Mouse (Mus musculus): ENCODE results near the gene Gm49711.

Gm49711 gene

GRCm38 (mm10) chr16:92057852-92058643 lies at the start of gene Gm49711, which contains the start of the genes Mrps6 and Slc5a3:
TSS of gene Gm49711 (plus strand) at chr16:92058316.
TSS of gene Mrps6 (plus strand) at chr16:92058270.
TSS of gene Slc5a3 (plus strand) at chr16:92058322.
- peak; percentile 88 for DNase-seq (ENCODE audit: low spot score)

GRCm38 (mm10) chr16:92009586-92009985 lies 48.5 kb upstream of the Gm49711 start:
- no peak for DNase-seq (ENCODE audit: low spot score)

GRCm38 (mm10) chr16:92016792-92017191 lies 41.3 kb upstream of the Gm49711 start:
- no peak for DNase-seq (ENCODE audit: low spot score)

- DNase-seq (ENCODE audit: low spot score): peak; percentile 57
Measured at GRCm38 (mm10) chr16:92019141-92020118, 38.7 kb upstream of the Gm49711 start.

GRCm38 (mm10) chr16:92021656-92022400 lies 36.3 kb upstream of the Gm49711 start:
- no peak for DNase-seq (ENCODE audit: low spot score)

GRCm38 (mm10) chr16:92022494-92023283 lies 35.4 kb upstream of the Gm49711 start:
- no peak for DNase-seq (ENCODE audit: low spot score)

GRCm38 (mm10) chr16:92033286-92033685 lies 24.8 kb upstream of the Gm49711 start:
- DNase-seq (ENCODE audit: low spot score): no peak

- DNase-seq (ENCODE audit: low spot score): no peak
Measured at GRCm38 (mm10) chr16:92034676-92035075, 23.4 kb upstream of the Gm49711 start.

GRCm38 (mm10) chr16:92036701-92037100 lies 21.4 kb upstream of the Gm49711 start:
- no peak for DNase-seq (ENCODE audit: low spot score)

GRCm38 (mm10) chr16:92037891-92038607 lies 20.1 kb upstream of the Gm49711 start:
- DNase-seq (ENCODE audit: low spot score): no peak

GRCm38 (mm10) chr16:92039421-92039820 lies 18.7 kb upstream of the Gm49711 start:
- DNase-seq (ENCODE audit: low spot score): no peak

- DNase-seq (ENCODE audit: low spot score): no peak
Measured at GRCm38 (mm10) chr16:92039966-92040365, 18.1 kb upstream of the Gm49711 start.

- DNase-seq (ENCODE audit: low spot score): no peak
Measured at GRCm38 (mm10) chr16:92051777-92052310, 6.3 kb upstream of the Gm49711 start.

- DNase-seq (ENCODE audit: low spot score): no peak
Measured at GRCm38 (mm10) chr16:92052569-92052968, 5.5 kb upstream of the Gm49711 start.

GRCm38 (mm10) chr16:92056711-92057110 lies 1.4 kb upstream of the Gm49711 start:
- no peak for DNase-seq (ENCODE audit: low spot score)

- DNase-seq (ENCODE audit: low spot score): no peak
Measured at GRCm38 (mm10) chr16:92057456-92057851, 662 bp upstream of the Gm49711 start.

- peak; percentile 43 for DNase-seq (ENCODE audit: low spot score)
Measured at GRCm38 (mm10) chr16:92058644-92059620, 816 bp downstream of the Gm49711 start.

- no peak for DNase-seq (ENCODE audit: low spot score)
Measured at GRCm38 (mm10) chr16:92060213-92060612, 2.1 kb downstream of the Gm49711 start.

GRCm38 (mm10) chr16:92061586-92061985 lies 3.5 kb downstream of the Gm49711 start:
- DNase-seq (ENCODE audit: low spot score): no peak

Measured in retina, embryonic 14.5 days (tissue).